Mouse (Mus musculus) midbrain, postnatal 0 days (tissue): Measurements from ENCODE around the gene Abcb4. TPM values are rescaled to one million over a fixed set of nuclear protein-coding genes. Genes with fewer than 3 reads are reported as not detected.
"Not testable (repeated sequence)": the region's sequence is repeated elsewhere in the genome, so short reads cannot be mapped to it uniquely, and the experiment has no call there.

ENCODE experiments used
- ATAC-seq: fragments of 200-750 bp; cut with Nextera tagmentation; 2 replicates; pipeline ENCODE4 v1.8.0; 2017; ENCODE audit warnings: moderate number of reproducible peaks, mild to moderate bottlenecking, moderate TSS enrichment, moderate library complexity; ENCODE audit not compliant: low FRiP score
- DNase-seq: peaks from one replicate; pipeline ENCODE4 v3.0.0-alpha.2; 2015; ENCODE audit warnings: low spot score
- H3K27ac ChIP-seq: fragments of 300-500 bp; sonication (generic); 2 replicates; pipeline ENCODE4 v1.5.1; 2014; ENCODE audit warnings: low read depth, mild to moderate bottlenecking, low read length, mixed read lengths
- H3K27me3 ChIP-seq: fragments of 300-500 bp; sonication (generic); 2 replicates; pipeline ENCODE4 v1.6.1; 2014; ENCODE audit warnings: low read length, control low read depth, mixed read lengths; ENCODE audit not compliant: insufficient read depth
- H3K36me3 ChIP-seq: fragments of 300-500 bp; sonication (generic); 2 replicates; pipeline ENCODE4 v1.6.1; 2014; ENCODE audit warnings: low read length, control low read depth, mixed read lengths; ENCODE audit not compliant: insufficient read depth
- H3K4me1 ChIP-seq: fragments of 300-500 bp; sonication (generic); 2 replicates; pipeline ENCODE4 v1.6.1; 2014; ENCODE audit warnings: mild to moderate bottlenecking, control low read depth, antibody characterized with exemption, low read length, mixed read lengths; ENCODE audit not compliant: insufficient read depth
- H3K4me2 ChIP-seq: fragments of 300-500 bp; sonication (generic); 2 replicates; pipeline ENCODE4 v1.6.1; 2014; ENCODE audit warnings: low read depth, mild to moderate bottlenecking, low read length, mixed read lengths; ENCODE audit not compliant: poor library complexity, severe bottlenecking
- H3K4me3 ChIP-seq: fragments of 300-500 bp; sonication (generic); 2 replicates; pipeline ENCODE4 v1.5.1; 2014; ENCODE audit warnings: low read depth, mild to moderate bottlenecking, low read length, moderate library complexity
- H3K9ac ChIP-seq: fragments of 300-500 bp; sonication (generic); replicated peaks from 2 replicates; pipeline ENCODE4 v1.6.1; 2014; ENCODE audit warnings: mild to moderate bottlenecking, low read length, moderate library complexity, mixed read lengths; ENCODE audit not compliant: poor library complexity, severe bottlenecking
- H3K9me3 ChIP-seq: fragments of 300-500 bp; sonication (generic); 2 replicates; pipeline ENCODE4 v1.6.1; 2016; ENCODE audit warnings: low read length, control low read depth
- CTCF ChIP-seq: IDR thresholded peaks from 2 replicates; pipeline ENCODE4 v1.5.1; 2016; ENCODE audit warnings: antibody characterized with exemption, mild to moderate bottlenecking
- WGBS: fragments of 180-500 bp; shearing (Covaris S2); extraction: QIAGEN DNeasy Blood & Tissue Kit; methylation state at CpG from one replicate; pipeline ENCODE4 v1.1.7; 2014; 5-methylcytosine and 5-hydroxymethylcytosine counted together
- polyA plus RNA-seq: library from polyadenylated mRNA; unstranded; fragments of >200 nt; fragmentation: Nextera tagmentation; extraction: Ambion mirVana; gene quantifications from 2 replicates; pipeline ENCODE4 v1.2.1, GENCODE M21; 2015
- total RNA-seq: library from RNA; depleted of rRNA; stranded (reverse); fragments of >200 nt; gene quantifications from 2 replicates; pipeline ENCODE4 v1.2.3, GENCODE M21; 2014

Abcb4 gene
- total and polyA plus RNA-seq, 2 experiments from 2014 or later, result 1.2 to 1.5 TPM

DNA sequence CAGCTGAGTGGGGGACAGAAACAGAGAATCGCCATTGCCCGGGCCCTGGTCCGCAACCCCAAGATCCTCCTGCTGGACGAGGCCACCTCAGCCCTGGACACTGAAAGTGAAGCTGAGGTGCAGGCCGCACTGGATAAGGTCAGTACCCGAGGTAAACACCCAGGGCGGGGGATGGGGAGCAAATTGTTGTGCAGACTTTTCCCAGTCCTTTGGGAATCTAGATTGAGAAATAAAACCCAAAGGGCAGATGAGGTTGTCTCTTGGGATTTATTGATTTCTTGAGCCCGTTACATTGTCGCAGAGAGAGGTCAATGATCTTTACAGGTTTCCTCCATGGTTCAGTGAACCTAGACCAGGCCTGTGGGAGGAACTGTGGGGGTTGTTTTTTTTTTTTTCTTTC is 34.9 kb downstream of the Abcb4 start:
- Histone ChIP-seq H3K27ac (no peak overlapping the region), H3K36me3 (no peaks in the 10 kb centered on the region), H3K27me3 (no peaks in the 10 kb centered on the region), H3K9me3 (no peaks in the 10 kb centered on the region), H3K4me2 (no peak overlapping the region), H3K4me1 (no peaks in the 10 kb centered on the region), H3K4me3 (no peak overlapping the region), H3K9ac (no peak overlapping the region)
- ATAC-seq (no peak), DNase-seq (no peak)
- WGBS, result 85% methylated on average over 9 of the region's 9 CpGs
- TF ChIP-seq CTCF, result no peak

DNA sequence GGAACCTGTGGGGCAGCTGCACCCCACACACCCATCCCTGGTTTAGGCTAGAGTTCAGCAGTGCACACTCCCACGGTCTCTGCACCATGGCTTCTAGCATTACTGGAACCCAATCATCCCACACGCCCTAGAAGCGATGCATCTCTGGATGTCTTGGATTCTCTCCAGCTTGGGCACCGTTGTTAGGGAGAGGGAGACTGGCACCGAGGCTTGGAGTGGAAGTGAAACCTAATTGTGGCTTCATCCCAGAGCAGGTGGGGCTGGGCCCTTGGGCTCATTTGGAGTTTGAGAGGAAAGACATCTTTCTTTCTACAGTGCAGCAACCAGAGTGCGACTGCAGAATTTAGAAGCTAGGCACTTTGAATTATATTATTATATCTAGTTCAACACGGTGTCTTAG is 44.4 kb downstream of the Abcb4 start:
- H3K4me1 ChIP-seq, result no peaks in the 10 kb centered on the region
- no peak overlapping the region for H3K4me2 ChIP-seq
- DNase-seq (no peak), ATAC-seq (no peak)
- WGBS, result 92% methylated on average over 7 of the region's 7 CpGs
- H3K36me3 ChIP-seq, result no peaks in the 10 kb centered on the region
- no peaks in the 10 kb centered on the region for H3K27me3 ChIP-seq
- TF ChIP-seq CTCF, result no peak
- H3K4me3 ChIP-seq, result no peak overlapping the region
- H3K9ac ChIP-seq, result no peak overlapping the region
- H3K27ac ChIP-seq, result no peak overlapping the region
- H3K9me3 ChIP-seq, result no peaks in the 10 kb centered on the region

DNA sequence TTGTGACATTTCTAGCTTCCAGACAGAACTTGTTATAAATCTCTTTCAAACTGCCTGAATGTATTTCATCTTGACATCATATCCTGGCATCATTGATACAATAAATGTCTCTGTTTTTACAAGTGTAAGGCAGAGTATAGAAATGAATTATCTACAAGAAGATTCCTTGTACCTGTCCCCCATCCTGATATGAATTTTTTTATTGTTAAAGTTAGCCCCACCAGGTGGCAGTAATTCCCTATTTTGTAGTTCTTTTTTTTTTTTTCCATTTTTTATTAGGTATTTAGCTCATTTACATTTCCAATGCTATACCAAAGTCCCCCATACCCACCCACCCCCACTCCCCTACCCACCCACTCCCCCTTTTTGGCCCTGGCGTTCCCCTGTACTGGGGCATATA is 47.7 kb downstream of the Abcb4 start:
- not testable (repeated sequence) for H3K9me3 ChIP-seq, H3K27me3 ChIP-seq, H3K36me3 ChIP-seq, H3K27ac ChIP-seq, H3K4me2 ChIP-seq, H3K4me3 ChIP-seq, H3K9ac ChIP-seq, ATAC-seq, H3K4me1 ChIP-seq
- DNase-seq, result peak; percentile 25
- WGBS, result no CpG with 5 or more reads among the region's 1 CpGs
- peak; percentile 44 for TF ChIP-seq CTCF

DNA sequence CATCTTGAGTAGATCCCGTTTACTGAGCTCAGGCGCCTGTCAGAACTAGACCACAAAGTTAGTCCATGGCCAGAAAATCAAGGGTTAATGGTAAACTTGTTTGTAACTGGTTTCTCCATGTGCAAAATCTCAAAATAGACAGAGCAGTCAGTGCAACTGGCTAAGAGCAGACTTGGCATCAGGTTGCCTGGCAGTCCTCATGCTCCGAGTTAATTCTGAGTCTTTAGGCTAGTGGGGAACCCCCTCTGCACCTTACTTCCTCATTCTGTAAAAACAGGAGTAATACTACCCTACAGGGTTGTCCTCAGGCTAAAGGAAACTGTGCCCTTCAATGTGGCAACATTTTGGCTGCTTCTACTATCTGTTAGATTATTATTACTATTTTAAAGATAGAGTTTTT is 50.3 kb downstream of the Abcb4 start:
- ATAC-seq (no peak), DNase-seq (no peak)
- H3K4me3 ChIP-seq, result no peak overlapping the region
- no peaks in the 10 kb centered on the region for H3K27me3 ChIP-seq
- H3K9ac ChIP-seq, result no peak overlapping the region
- no peaks in the 10 kb centered on the region for H3K36me3 ChIP-seq
- no peak overlapping the region for H3K27ac ChIP-seq
- no peaks in the 10 kb centered on the region for H3K4me1 ChIP-seq
- no peaks in the 10 kb centered on the region for H3K9me3 ChIP-seq
- H3K4me2 ChIP-seq, result no peak overlapping the region
- 89% methylated on average over 3 of the region's 3 CpGs for WGBS
- no peak for TF ChIP-seq CTCF

DNA sequence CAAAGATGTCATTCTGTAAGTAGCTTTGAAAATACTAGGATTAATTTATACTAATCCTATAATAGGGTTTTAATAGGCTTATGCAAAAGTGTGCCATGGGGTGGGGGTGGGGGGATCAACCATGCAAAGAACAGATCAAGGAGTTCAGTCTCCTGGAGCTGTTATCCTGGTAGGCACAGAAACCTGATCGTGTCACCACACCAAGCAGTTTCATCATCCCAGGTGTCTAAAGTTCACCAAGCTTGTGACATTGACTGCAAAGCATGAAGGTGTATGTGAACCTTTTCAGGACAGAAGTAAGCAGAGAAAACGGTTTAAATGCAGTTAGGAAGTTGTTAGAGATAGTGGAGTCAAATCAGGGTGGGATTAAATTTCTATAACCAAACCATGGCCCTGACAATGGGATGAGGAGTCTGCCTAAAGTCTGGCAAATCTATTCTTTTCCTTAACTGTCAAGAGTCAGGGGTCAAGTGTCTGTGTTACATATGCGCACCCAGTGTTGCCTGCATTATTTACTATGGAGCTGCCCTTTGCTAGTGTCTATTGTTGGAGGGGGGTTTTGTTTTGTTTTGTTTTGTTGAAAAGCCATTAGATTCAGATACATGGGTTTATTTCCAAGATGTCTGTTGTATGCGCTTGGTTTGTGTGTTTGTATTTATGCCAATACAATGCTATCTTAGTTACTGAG is 54.0 kb downstream of the Abcb4 start:
- DNase-seq, result no peak
- H3K27ac ChIP-seq, result no peak overlapping the region
- WGBS, result 56% methylated on average over 4 of the region's 4 CpGs
- no peaks in the 10 kb centered on the region for H3K27me3 ChIP-seq
- no peak overlapping the region for H3K4me2 ChIP-seq
- no peaks in the 10 kb centered on the region for H3K36me3 ChIP-seq
- TF ChIP-seq CTCF, result no peak
- H3K4me3 ChIP-seq, result no peak overlapping the region
- H3K9ac ChIP-seq, result no peak overlapping the region
- no peaks in the 10 kb centered on the region for H3K4me1 ChIP-seq
- no peak for ATAC-seq
- H3K9me3 ChIP-seq, result no peaks in the 10 kb centered on the region

DNA sequence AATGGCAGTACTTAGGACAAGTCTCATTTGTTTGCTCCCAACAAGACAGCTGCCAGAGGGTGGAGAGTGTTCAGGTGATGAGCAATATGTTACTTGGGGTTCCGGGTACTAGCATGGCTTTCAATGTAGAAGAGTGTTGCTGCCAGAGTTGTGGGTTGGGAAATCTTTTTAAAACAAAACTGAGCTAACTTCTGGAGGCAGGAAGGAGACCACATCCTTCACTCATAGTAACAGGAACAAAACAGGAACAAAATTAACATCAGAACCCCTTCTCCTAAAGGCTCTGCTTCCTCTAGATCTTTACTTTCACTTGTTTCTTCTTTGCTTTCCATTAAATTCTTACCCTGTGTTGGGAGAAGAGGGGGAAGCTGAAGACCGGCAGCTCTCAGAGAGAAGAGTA is 60.1 kb downstream of the Abcb4 start:
- Histone ChIP-seq H3K4me2 (no peak overlapping the region), H3K9ac (no peak overlapping the region), H3K36me3 (no peaks in the 10 kb centered on the region), H3K27me3 (no peaks in the 10 kb centered on the region), H3K9me3 (no peaks in the 10 kb centered on the region), H3K4me3 (no peak overlapping the region), H3K27ac (no peak overlapping the region), H3K4me1 (no peaks in the 10 kb centered on the region)
- DNase-seq (no peak), ATAC-seq (no peak)
- 95% methylated on average over 2 of the region's 2 CpGs for WGBS
- no peak for TF ChIP-seq CTCF
